ENCODE assay signal across 17 mouse cellular contexts in the genomic region with DNA sequence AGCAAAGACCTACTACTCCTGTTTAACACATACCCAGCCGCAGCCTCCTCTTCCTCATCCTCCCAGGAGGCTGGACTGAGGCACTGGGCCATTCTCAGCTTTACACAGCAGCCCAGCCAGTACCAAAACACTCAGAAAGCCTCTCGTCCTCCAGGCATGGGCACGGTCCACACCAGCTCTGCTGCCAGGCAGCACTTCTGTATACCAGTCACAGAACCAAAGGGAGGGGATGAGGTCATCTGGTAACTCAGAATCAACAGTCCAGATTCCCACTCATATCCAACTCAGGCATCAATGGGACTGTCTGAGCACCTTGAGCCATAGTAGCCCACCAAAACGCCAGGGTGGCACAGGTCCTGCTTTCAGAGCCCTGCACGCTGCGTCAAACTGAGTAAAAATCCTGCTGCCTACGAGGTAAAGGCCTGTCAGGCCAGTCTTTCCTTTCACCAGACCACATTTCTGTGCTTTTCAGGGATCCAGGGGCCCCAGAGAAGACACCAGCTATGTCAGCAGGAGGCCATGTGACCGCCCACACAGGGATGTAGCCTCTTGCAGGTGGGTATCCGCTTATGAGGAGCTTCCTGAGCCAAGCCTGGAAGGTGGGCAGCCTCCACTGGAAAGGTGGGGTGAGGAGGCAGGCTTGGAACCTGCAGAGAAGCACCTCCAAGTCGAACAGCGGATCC. TPM values are rescaled to one million over a fixed set of nuclear protein-coding genes. Genes with fewer than 3 reads are reported as not detected.
A peak's percentile ranks its signal among the peaks of the same experiment; 100 is the strongest.
DNase-seq lines count a peak whose midpoint lies in the region; ATAC-seq and TF ChIP-seq lines count a peak whose summit lies in the region.
"Had no signal": no experiment of that assay in that cellular context is flagged by ENCODE, and none has a peak within 500 bp of the region (broad histone marks: within the 10 kb centered on the region; RNA-seq: fewer than 3 reads in every experiment).

No protein-coding gene starts in this region.

- no peak for TF ChIP-seq POLR2A in bone marrow, adult 2 months (IDR thresholded peaks at IDR 0.05; ENCODE audit: borderline replicate concordance, control insufficient read depth, low read depth, low read length)

- no peak for DNase-seq in heart, postnatal 4 days
- DNase-seq in midbrain, embryonic 10.5 days (ENCODE audit: low spot score): no peak
- DNase-seq in liver, embryonic 14.5 days (ENCODE audit: low read depth in 3 of 3, low spot score in 3 of 3): no peak
- no peak for DNase-seq in layer of hippocampus, adult 2 months (ENCODE audit: low spot score in 2 of 2)
- DNase-seq: gastrocnemius, postnatal 25 days; kidney, adult 2 months; lung, postnatal 10 days; midbrain, embryonic 14.5 days; retina, postnatal 1 day had no signal

- no peaks in the 10 kb centered on the region for H3K9me3 ChIP-seq in heart, embryonic 11.5 days (replicated peaks; ENCODE audit: control insufficient read depth, low read length)
- no peaks in the 10 kb centered on the region for H3K9me3 ChIP-seq in midbrain, embryonic 10.5 days (replicated peaks)
- H3K9me3 ChIP-seq in midbrain, embryonic 13.5 days: no peaks in the 10 kb centered on the region
- H3K9me3 ChIP-seq in liver, embryonic 14.5 days (ENCODE audit: control insufficient read depth, low read length): no peaks in the 10 kb centered on the region
- H3K9me3 ChIP-seq: limb, embryonic 15.5 days had no signal

- H3K27ac ChIP-seq in heart, embryonic 11.5 days (ENCODE audit: low read depth, low read length): no peak overlapping the region
- no peak overlapping the region for H3K27ac ChIP-seq in midbrain, embryonic 10.5 days (replicated peaks)
- no peak overlapping the region for H3K27ac ChIP-seq in midbrain, embryonic 13.5 days
- H3K27ac ChIP-seq in bone marrow, adult 2 months (ENCODE audit: control insufficient read depth, insufficient read depth, low read depth, low read length, poor library complexity): peak overlapping the region; percentile 53
- peak overlapping the region; percentile 44; the same call in 1 of the 2 replicates for H3K27ac ChIP-seq in liver, embryonic 14.5 days
- H3K27ac ChIP-seq in layer of hippocampus, adult 2 months: no peak overlapping the region
- H3K27ac ChIP-seq: hindbrain, embryonic 14.5 days; limb, embryonic 15.5 days had no signal

- TF ChIP-seq EP300 in liver, embryonic 14.5 days (IDR thresholded peaks at IDR 0.05; ENCODE audit: low read depth): no peak

- 0 out of 2 replicates have a peak overlapping the region, but pooled peaks have one; percentile 6 for H3K4me2 ChIP-seq in heart, embryonic 11.5 days
- no peak overlapping the region for H3K4me2 ChIP-seq in midbrain, embryonic 13.5 days (replicated peaks)
- H3K4me2 ChIP-seq in liver, embryonic 14.5 days (ENCODE audit: low read depth): no peak overlapping the region; the same call in 1 of the 2 replicates
- H3K4me2 ChIP-seq: hindbrain, embryonic 14.5 days; limb, embryonic 15.5 days had no signal

- peaks cover 11% of the 10 kb centered on the region; the same call in 1 of the 2 replicates for H3K36me3 ChIP-seq in heart, embryonic 11.5 days (ENCODE audit: control insufficient read depth, insufficient read depth, low read length)
- peaks cover 52% of the 10 kb centered on the region for H3K36me3 ChIP-seq in midbrain, embryonic 10.5 days
- peaks cover 40% of the 10 kb centered on the region for H3K36me3 ChIP-seq in midbrain, embryonic 13.5 days
- H3K36me3 ChIP-seq in liver, embryonic 14.5 days (replicated peaks; ENCODE audit: control insufficient read depth, insufficient read depth, low read depth): peaks cover 15% of the 10 kb centered on the region

- peaks cover 45% of the 10 kb centered on the region for H3K4me1 ChIP-seq in heart, embryonic 11.5 days (ENCODE audit: control insufficient read depth, insufficient read depth, low read length)
- H3K4me1 ChIP-seq in midbrain, embryonic 10.5 days: peaks cover 58% of the 10 kb centered on the region
- H3K4me1 ChIP-seq in midbrain, embryonic 13.5 days (replicated peaks): peaks cover 47% of the 10 kb centered on the region
- peaks cover 13% of the 10 kb centered on the region for H3K4me1 ChIP-seq in bone marrow, adult 2 months (ENCODE audit: control insufficient read depth, insufficient read depth, low read length)
- H3K4me1 ChIP-seq in liver, embryonic 14.5 days (replicated peaks; ENCODE audit: control insufficient read depth in 2 of 2, insufficient read depth in 2 of 2, low read length in 1 of 2): peaks cover 39 to 50% of the 10 kb centered on the region in 2 experiments

- no peak for ATAC-seq in heart, embryonic 11.5 days (replicated peaks; ENCODE audit: insufficient number of reproducible peaks, low FRiP score, low TSS enrichment)
- no peak for ATAC-seq in midbrain, embryonic 13.5 days
- no peak for ATAC-seq in liver, embryonic 14.5 days (ENCODE audit: insufficient read depth)
- ATAC-seq in monocyte, adult 5-6 weeks (replicated peaks; ENCODE audit: insufficient number of reproducible peaks, low FRiP score, low TSS enrichment, poor library complexity, severe bottlenecking): no peak
- ATAC-seq: forebrain, embryonic 14.5 days had no signal

- TF ChIP-seq CTCF in bone marrow, adult 2 months (IDR thresholded peaks at IDR 0.05; ENCODE audit: control insufficient read depth, insufficient read depth, low read length): no peak
- TF ChIP-seq CTCF in liver, embryonic 14.5 days (IDR thresholded peaks at IDR 0.05; ENCODE audit: low read depth): no peak
- TF ChIP-seq CTCF in layer of hippocampus, adult 2 months (conservative IDR thresholded peaks at IDR 0.05): no peak

- H3K4me3 ChIP-seq in heart, embryonic 11.5 days (ENCODE audit: low read depth, low read length): no peak overlapping the region
- peak overlapping the region; percentile 7 for H3K4me3 ChIP-seq in midbrain, embryonic 10.5 days
- H3K4me3 ChIP-seq in midbrain, embryonic 13.5 days (replicated peaks): no peak overlapping the region
- no peak overlapping the region for H3K4me3 ChIP-seq in bone marrow, adult 2 months (replicated peaks; ENCODE audit: control insufficient read depth, low read depth, low read length)
- H3K4me3 ChIP-seq in liver, embryonic 14.5 days (ENCODE audit: insufficient read depth in 1 of 2, low read depth in 2 of 2, low read length in 2 of 2): no peak overlapping the region
- H3K4me3 ChIP-seq in layer of hippocampus, adult 2 months: no peak overlapping the region
- H3K4me3 ChIP-seq: limb, embryonic 15.5 days had no signal

- WGBS in heart, embryonic 11.5 days (ENCODE audit: insufficient replicate concordance): 92% methylated on average over 11 of the region's 11 CpGs
- 90% methylated on average over 11 of the region's 11 CpGs for WGBS in midbrain, embryonic 10.5 days
- 92% methylated on average over 11 of the region's 11 CpGs for WGBS in midbrain, embryonic 13.5 days
- 74% methylated on average over 11 of the region's 11 CpGs for WGBS in bone marrow, adult 2 months
- WGBS in liver, embryonic 14.5 days (ENCODE audit: insufficient replicate concordance): 83% methylated on average over 11 of the region's 11 CpGs

- H3K9ac ChIP-seq in heart, embryonic 11.5 days (ENCODE audit: low read depth, low read length): no peak overlapping the region
- H3K9ac ChIP-seq in midbrain, embryonic 13.5 days (replicated peaks): no peak overlapping the region; the same call in 1 of the 2 replicates
- H3K9ac ChIP-seq in liver, embryonic 14.5 days (replicated peaks): no peak overlapping the region
- H3K9ac ChIP-seq: hindbrain, embryonic 14.5 days; limb, embryonic 15.5 days had no signal

- H3K27me3 ChIP-seq in heart, embryonic 11.5 days (ENCODE audit: control insufficient read depth, insufficient read depth, low read length): no peaks in the 10 kb centered on the region
- H3K27me3 ChIP-seq in midbrain, embryonic 10.5 days (ENCODE audit: low read depth, poor library complexity, severe bottlenecking): no peaks in the 10 kb centered on the region
- H3K27me3 ChIP-seq in midbrain, embryonic 13.5 days: no peaks in the 10 kb centered on the region
- no peaks in the 10 kb centered on the region for H3K27me3 ChIP-seq in liver, embryonic 14.5 days (ENCODE audit: control insufficient read depth, insufficient read depth, low read length)
- H3K27me3 ChIP-seq: limb, embryonic 15.5 days had no signal

RNA-seq across cellular contexts. Expression of gene Sirt7, which starts 1.9 kb away (rescaled TPM):
- 18.8 and 22.5 TPM in 2 replicates for polyA plus RNA-seq in heart, embryonic 11.5 days (2014; fragmentation: Nextera tagmentation; extraction: Ambion mirVana)
- total RNA-seq in heart, postnatal 4 days (2021): 10 to 100 TPM; 10.2 to 11.7 TPM
- polyA plus RNA-seq in midbrain, embryonic 10.5 days (2016; fragmentation: Nextera tagmentation; extraction: Ambion mirVana): 34.2 and 37.4 TPM in 2 replicates
- 42.7 and 51.3 TPM in 2 replicates for polyA plus RNA-seq in midbrain, embryonic 13.5 days (2015; fragmentation: Nextera tagmentation; extraction: Ambion mirVana)
- 67.9 and 138 TPM in 2 replicates for polyA plus RNA-seq in bone marrow, adult 2 months (2011; ENCODE audit: insufficient read depth, insufficient read length, low replicate concordance, missing spikeins)
- polyA plus RNA-seq in liver, embryonic 14.5 days (2012; rRNA removed): 27.6 and 30.8 TPM in 2 replicates
- 22.0 and 26.3 TPM in 2 replicates for polyA plus RNA-seq in liver, embryonic 14.5 days (2014; fragmentation: Nextera tagmentation; extraction: Ambion mirVana)
- total RNA-seq in layer of hippocampus, adult 2 months (2021): 10 to 100 TPM; 42.9 to 46.4 TPM
- total RNA-seq in monocyte, adult 5-6 weeks (2017): 131 to 192 TPM (median 132 TPM) in 3 replicates

RNA-seq across cellular contexts. Expression of gene Mafg, which starts 6.5 kb away (rescaled TPM):
- polyA plus RNA-seq in heart, embryonic 11.5 days (2014; fragmentation: Nextera tagmentation; extraction: Ambion mirVana): 19.4 and 20.2 TPM in 2 replicates
- 10 to 100 TPM; 23.4 to 25.8 TPM for total RNA-seq in heart, postnatal 4 days (2021)
- polyA plus RNA-seq in midbrain, embryonic 10.5 days (2016; fragmentation: Nextera tagmentation; extraction: Ambion mirVana): 19.8 and 23.0 TPM in 2 replicates
- 24.4 and 31.2 TPM in 2 replicates for polyA plus RNA-seq in midbrain, embryonic 13.5 days (2015; fragmentation: Nextera tagmentation; extraction: Ambion mirVana)
- polyA plus RNA-seq in bone marrow, adult 2 months (2011; ENCODE audit: insufficient read depth, insufficient read length, low replicate concordance, missing spikeins): 61.7 and 86.9 TPM in 2 replicates
- 29.5 and 30.9 TPM in 2 replicates for polyA plus RNA-seq in liver, embryonic 14.5 days (2012; rRNA removed)
- polyA plus RNA-seq in liver, embryonic 14.5 days (2014; fragmentation: Nextera tagmentation; extraction: Ambion mirVana): 20.9 and 25.9 TPM in 2 replicates
- total RNA-seq in layer of hippocampus, adult 2 months (2021): 10 to 100 TPM; 71.6 to 80.3 TPM
- 28.8 to 34.0 TPM (median 33.8 TPM) in 3 replicates for total RNA-seq in monocyte, adult 5-6 weeks (2017)

RNA-seq across cellular contexts. Expression of gene Pcyt2, which starts 9.2 kb away (rescaled TPM):
- polyA plus RNA-seq in heart, embryonic 11.5 days (2014; fragmentation: Nextera tagmentation; extraction: Ambion mirVana): 79.2 and 79.9 TPM in 2 replicates
- 10 to 100 TPM; 56.8 to 58.1 TPM for total RNA-seq in heart, postnatal 4 days (2021)
- polyA plus RNA-seq in midbrain, embryonic 10.5 days (2016; fragmentation: Nextera tagmentation; extraction: Ambion mirVana): 140 and 151 TPM in 2 replicates
- 167 TPM in 2 replicates for polyA plus RNA-seq in midbrain, embryonic 13.5 days (2015; fragmentation: Nextera tagmentation; extraction: Ambion mirVana)
- polyA plus RNA-seq in bone marrow, adult 2 months (2011; ENCODE audit: insufficient read depth, insufficient read length, low replicate concordance, missing spikeins): 45.4 and 46.8 TPM in 2 replicates
- polyA plus RNA-seq in liver, embryonic 14.5 days (2012; rRNA removed): 127 and 135 TPM in 2 replicates
- polyA plus RNA-seq in liver, embryonic 14.5 days (2014; fragmentation: Nextera tagmentation; extraction: Ambion mirVana): 86.2 and 99.6 TPM in 2 replicates
- total RNA-seq in layer of hippocampus, adult 2 months (2021): 100 to 1,000 TPM; 128 to 142 TPM
- total RNA-seq in monocyte, adult 5-6 weeks (2017): 26.9 to 43.7 TPM (median 32.9 TPM) in 3 replicates

RNA-seq across cellular contexts. Expression of gene Pycr1, which starts 16.6 kb away (rescaled TPM):
- 22.8 and 24.9 TPM in 2 replicates for polyA plus RNA-seq in heart, embryonic 11.5 days (2014; fragmentation: Nextera tagmentation; extraction: Ambion mirVana)
- total RNA-seq in heart, postnatal 4 days (2021): 1 to 10 TPM; 7.9 to 8.0 TPM
- 37.6 and 43.4 TPM in 2 replicates for polyA plus RNA-seq in midbrain, embryonic 10.5 days (2016; fragmentation: Nextera tagmentation; extraction: Ambion mirVana)
- 23.2 and 25.0 TPM in 2 replicates for polyA plus RNA-seq in midbrain, embryonic 13.5 days (2015; fragmentation: Nextera tagmentation; extraction: Ambion mirVana)
- 2.3 TPM in 1 of 2 replicates, not detected in the other for polyA plus RNA-seq in bone marrow, adult 2 months (2011; ENCODE audit: insufficient read depth, insufficient read length, low replicate concordance, missing spikeins)
- polyA plus RNA-seq in liver, embryonic 14.5 days (2012; rRNA removed): 4.0 and 4.3 TPM in 2 replicates
- polyA plus RNA-seq in liver, embryonic 14.5 days (2014; fragmentation: Nextera tagmentation; extraction: Ambion mirVana): 4.8 and 5.1 TPM in 2 replicates
- 1 to 10 TPM; 1.3 to 1.8 TPM for total RNA-seq in layer of hippocampus, adult 2 months (2021)
- total RNA-seq in monocyte, adult 5-6 weeks (2017): 0.57 to 0.58 TPM in 2 of 3 replicates, not detected in the other

RNA-seq across cellular contexts. Expression of gene Npb, which starts 18.6 kb away (rescaled TPM):
- 8.8 and 9.1 TPM in 2 replicates for polyA plus RNA-seq in heart, embryonic 11.5 days (2014; fragmentation: Nextera tagmentation; extraction: Ambion mirVana)
- 1 to 10 TPM; 2.4 to 2.5 TPM for total RNA-seq in heart, postnatal 4 days (2021)
- 0.65 and 0.66 TPM in 2 replicates for polyA plus RNA-seq in midbrain, embryonic 10.5 days (2016; fragmentation: Nextera tagmentation; extraction: Ambion mirVana)
- 0.54 and 0.95 TPM in 2 replicates for polyA plus RNA-seq in midbrain, embryonic 13.5 days (2015; fragmentation: Nextera tagmentation; extraction: Ambion mirVana)
- 3.8 TPM in 1 of 2 replicates, not detected in the other for polyA plus RNA-seq in bone marrow, adult 2 months (2011; ENCODE audit: insufficient read depth, insufficient read length, low replicate concordance, missing spikeins)
- 5.5 and 12.3 TPM in 2 replicates for polyA plus RNA-seq in liver, embryonic 14.5 days (2012; rRNA removed)
- 11.9 and 14.2 TPM in 2 replicates for polyA plus RNA-seq in liver, embryonic 14.5 days (2014; fragmentation: Nextera tagmentation; extraction: Ambion mirVana)
- 1 to 10 TPM; 1.3 to 1.7 TPM for total RNA-seq in layer of hippocampus, adult 2 months (2021)
- total RNA-seq in monocyte, adult 5-6 weeks (2017): not detected in 3 replicates
- total RNA-seq: gastrocnemius, postnatal 25 days; left cerebral cortex, postnatal 25 days had no signal

Comparison
In these comparisons a context has a peak if more than half of its experiments do, and no peak if none do; other contexts are left out.
1. H3K27ac ChIP-seq: peak in bone marrow, adult 2 months (single experiment) and liver, embryonic 14.5 days (single experiment); none in heart, embryonic 11.5 days (single experiment), midbrain, embryonic 10.5 days (single experiment), midbrain, embryonic 13.5 days (single experiment) and layer of hippocampus, adult 2 months (single experiment).